Mouse (Mus musculus) liver, embryonic 15.5 days (tissue): ENCODE measurements around the gene Mtr. TPM values are rescaled to one million over a fixed set of nuclear protein-coding genes. Genes with fewer than 3 reads are reported as not detected.

Source experiments
- ATAC-seq: fragments of 200-750 bp; cut with Nextera tagmentation; 2 replicates; pipeline ENCODE4 v1.8.0; 2017; ENCODE audit warnings: moderate number of reproducible peaks, mild to moderate bottlenecking, moderate library complexity; ENCODE audit not compliant: insufficient read depth
- H3K27ac ChIP-seq: fragments of 300-500 bp; sonication (generic); replicated peaks from 2 replicates; pipeline ENCODE4 v1.5.1; 2015; ENCODE audit warnings: mild to moderate bottlenecking, inconsistent platforms
- H3K27me3 ChIP-seq: fragments of 300-500 bp; sonication (generic); 2 replicates; pipeline ENCODE4 v1.6.1; 2015; ENCODE audit warnings: mild to moderate bottlenecking, inconsistent platforms
- H3K36me3 ChIP-seq: fragments of 300-500 bp; sonication (generic); replicated peaks from 2 replicates; pipeline ENCODE4 v1.6.1; 2015; ENCODE audit warnings: moderate library complexity, mild to moderate bottlenecking, inconsistent platforms
- H3K4me1 ChIP-seq: fragments of 300-500 bp; sonication (generic); replicated peaks from 2 replicates; pipeline ENCODE4 v1.6.1; 2015; ENCODE audit warnings: inconsistent platforms
- H3K4me2 ChIP-seq: fragments of 300-500 bp; sonication (generic); 2 replicates; pipeline ENCODE4 v1.6.1; 2015; ENCODE audit warnings: moderate library complexity, mild to moderate bottlenecking, inconsistent platforms
- H3K4me3 ChIP-seq: fragments of 300-500 bp; sonication (generic); replicated peaks from 2 replicates; pipeline ENCODE4 v1.5.1; 2015; ENCODE audit warnings: mild to moderate bottlenecking, inconsistent platforms
- H3K9ac ChIP-seq: fragments of 300-500 bp; sonication (generic); 2 replicates; pipeline ENCODE4 v1.6.1; 2015; ENCODE audit warnings: moderate library complexity, mild to moderate bottlenecking, inconsistent platforms
- H3K9me3 ChIP-seq: fragments of 300-500 bp; sonication (generic); replicated peaks from 2 replicates; pipeline ENCODE4 v1.6.1; 2016; ENCODE audit warnings: inconsistent platforms
- WGBS: fragments of 180-500 bp; shearing (Covaris S2); methylation state at CpG from one replicate; pipeline ENCODE4 v1.1.7; 2015; ENCODE audit warnings: mixed read lengths; ENCODE audit not compliant: insufficient replicate concordance; 5-methylcytosine and 5-hydroxymethylcytosine counted together
- polyA plus RNA-seq: library from polyadenylated mRNA; unstranded; fragments of >200 nt; fragmentation: Nextera tagmentation; extraction: Ambion mirVana; gene quantifications from 2 replicates; pipeline ENCODE4 v1.2.1, GENCODE M21; 2015

Gene Mtr
- polyA plus RNA-seq, 1 experiment from 2014 or later = 8.0 TPM

- WGBS = 63% methylated on average over 4 of the region's 4 CpGs
- H3K4me1 ChIP-seq = no peaks in the 10 kb centered on the region
- no peak overlapping the region for H3K9ac ChIP-seq
- H3K36me3 ChIP-seq = no peaks in the 10 kb centered on the region
- no peak overlapping the region for H3K4me3 ChIP-seq
- no peaks in the 10 kb centered on the region for H3K9me3 ChIP-seq
- H3K4me2 ChIP-seq = no peak overlapping the region
- no peak overlapping the region for H3K27ac ChIP-seq
- ATAC-seq = no peak
- H3K27me3 ChIP-seq = no peaks in the 10 kb centered on the region
Measured at GRCm38 (mm10) chr13:12274220-12274619, 16.3 kb upstream of the Mtr start.

- ATAC-seq = no peak
- Histone ChIP-seq H3K27ac (no peak overlapping the region), H3K27me3 (no peaks in the 10 kb centered on the region), H3K9ac (no peak overlapping the region), H3K4me3 (no peak overlapping the region), H3K9me3 (no peaks in the 10 kb centered on the region), H3K4me2 (no peak overlapping the region), H3K36me3 (no peaks in the 10 kb centered on the region), H3K4me1 (no peaks in the 10 kb centered on the region)
- 35% methylated on average over 3 of the region's 3 CpGs for WGBS
Measured at GRCm38 (mm10) chr13:12272953-12273352, 15.0 kb upstream of the Mtr start.

- no peak overlapping the region for H3K9ac ChIP-seq
- no peaks in the 10 kb centered on the region for H3K36me3 ChIP-seq
- H3K27me3 ChIP-seq = no peaks in the 10 kb centered on the region
- H3K9me3 ChIP-seq = no peaks in the 10 kb centered on the region
- H3K4me2 ChIP-seq = no peak overlapping the region
- 65% methylated on average over 3 of the region's 3 CpGs for WGBS
- no peak overlapping the region for H3K4me3 ChIP-seq
- H3K4me1 ChIP-seq = 0 out of 2 replicates have a peak, but pooled peaks cover 2% of the 10 kb centered on the region
- no peak for ATAC-seq
- H3K27ac ChIP-seq = no peak overlapping the region
Measured at GRCm38 (mm10) chr13:12267971-12268370, 10.1 kb upstream of the Mtr start.

GRCm38 (mm10) chr13:12267097-12267496 is 9.2 kb upstream of the Mtr start:
- Histone ChIP-seq H3K9me3 (no peaks in the 10 kb centered on the region), H3K4me3 (no peak overlapping the region), H3K36me3 (no peaks in the 10 kb centered on the region), H3K27me3 (no peaks in the 10 kb centered on the region), H3K4me2 (no peak overlapping the region), H3K4me1 (0 out of 2 replicates have a peak, but pooled peaks cover 2% of the 10 kb centered on the region), H3K27ac (no peak overlapping the region), H3K9ac (no peak overlapping the region)
- 48% methylated on average over 3 of the region's 3 CpGs for WGBS
- no peak for ATAC-seq

GRCm38 (mm10) chr13:12263996-12264395 is 6.1 kb upstream of the Mtr start:
- Histone ChIP-seq H3K36me3 (no peaks in the 10 kb centered on the region), H3K4me1 (peaks cover 11% of the 10 kb centered on the region), H3K9ac (no peak overlapping the region), H3K27ac (no peak overlapping the region), H3K27me3 (no peaks in the 10 kb centered on the region), H3K4me3 (no peak overlapping the region), H3K9me3 (0 out of 2 replicates have a peak, but pooled peaks cover 10% of the 10 kb centered on the region), H3K4me2 (no peak overlapping the region)
- no peak for ATAC-seq
- WGBS = 61% methylated on average over 6 of the region's 6 CpGs

- Histone ChIP-seq H3K9ac (no peak overlapping the region), H3K27me3 (no peaks in the 10 kb centered on the region), H3K9me3 (0 out of 2 replicates have a peak, but pooled peaks cover 10% of the 10 kb centered on the region), H3K27ac (no peak overlapping the region), H3K36me3 (no peaks in the 10 kb centered on the region), H3K4me1 (peaks cover 25% of the 10 kb centered on the region), H3K4me3 (no peak overlapping the region), H3K4me2 (no peak overlapping the region)
- no peak for ATAC-seq
Measured at GRCm38 (mm10) chr13:12261505-12261904, 3.6 kb upstream of the Mtr start.

GRCm38 (mm10) chr13:12256871-12257390 is 982 bp downstream of the Mtr start:
- ATAC-seq = no peak
- 8% methylated on average over 10 of the region's 10 CpGs for WGBS
- Histone ChIP-seq H3K9ac (peak overlapping the region; percentile 92), H3K36me3 (peaks cover 12% of the 10 kb centered on the region), H3K4me3 (peak overlapping the region; percentile 89), H3K4me1 (peaks cover 47% of the 10 kb centered on the region), H3K27me3 (no peaks in the 10 kb centered on the region), H3K4me2 (peak overlapping the region; percentile 76), H3K9me3 (0 out of 2 replicates have a peak, but pooled peaks cover 10% of the 10 kb centered on the region), H3K27ac (peak overlapping the region; percentile 90)

- peak overlapping the region; percentile 38; the same call in 1 of the 2 replicates for H3K27ac ChIP-seq
- 0 out of 2 replicates have a peak, but pooled peaks cover 6% of the 10 kb centered on the region for H3K9me3 ChIP-seq
- H3K36me3 ChIP-seq = peaks cover 16% of the 10 kb centered on the region
- 50% methylated on average over 3 of the region's 3 CpGs for WGBS
- peak overlapping the region; percentile 76 for H3K4me2 ChIP-seq
- peaks cover 47% of the 10 kb centered on the region for H3K4me1 ChIP-seq
- no peaks in the 10 kb centered on the region for H3K27me3 ChIP-seq
- peak overlapping the region; percentile 89 for H3K4me3 ChIP-seq
- no peak for ATAC-seq
- peak overlapping the region; percentile 92 for H3K9ac ChIP-seq
Measured at GRCm38 (mm10) chr13:12255911-12256705, 1.8 kb downstream of the Mtr start.

GRCm38 (mm10) chr13:12250496-12250895 is 7.4 kb downstream of the Mtr start:
- no peak for ATAC-seq
- Histone ChIP-seq H3K27ac (no peak overlapping the region), H3K36me3 (peaks cover 62% of the 10 kb centered on the region), H3K4me3 (no peak overlapping the region), H3K4me2 (no peak overlapping the region), H3K9me3 (no peaks in the 10 kb centered on the region), H3K4me1 (peaks cover 23% of the 10 kb centered on the region), H3K9ac (no peak overlapping the region), H3K27me3 (no peaks in the 10 kb centered on the region)
- 38% methylated on average over 3 of the region's 3 CpGs for WGBS

GRCm38 (mm10) chr13:12249195-12249898 is 8.6 kb downstream of the Mtr start:
- no peaks in the 10 kb centered on the region for H3K27me3 ChIP-seq
- H3K27ac ChIP-seq = no peak overlapping the region
- no peak overlapping the region for H3K4me2 ChIP-seq
- peaks cover 14% of the 10 kb centered on the region; the same call in 1 of the 2 replicates for H3K4me1 ChIP-seq
- no peak overlapping the region for H3K9ac ChIP-seq
- WGBS = 76% methylated on average over 8 of the region's 8 CpGs
- peaks cover 66% of the 10 kb centered on the region for H3K36me3 ChIP-seq
- H3K4me3 ChIP-seq = no peak overlapping the region
- H3K9me3 ChIP-seq = no peaks in the 10 kb centered on the region
- peak; percentile 18; the same call in 1 of the 2 replicates for ATAC-seq

- Histone ChIP-seq H3K4me1 (peaks cover 10% of the 10 kb centered on the region; the same call in 1 of the 2 replicates), H3K4me2 (no peak overlapping the region), H3K36me3 (peaks cover 82% of the 10 kb centered on the region), H3K27ac (no peak overlapping the region), H3K9me3 (no peaks in the 10 kb centered on the region), H3K27me3 (no peaks in the 10 kb centered on the region), H3K4me3 (no peak overlapping the region), H3K9ac (no peak overlapping the region)
- no peak for ATAC-seq
- 90% methylated on average over 2 of the region's 2 CpGs for WGBS
Measured at GRCm38 (mm10) chr13:12245938-12246337, 12.0 kb downstream of the Mtr start.
